Mouse (Mus musculus) kidney, adult 18-20 months (tissue): ENCODE results near the gene Nrros.

ENCODE experiments used
- DNase-seq: peaks from one replicate; pipeline ENCODE4 v3.0.0; 2021

The Nrros gene

DNA sequence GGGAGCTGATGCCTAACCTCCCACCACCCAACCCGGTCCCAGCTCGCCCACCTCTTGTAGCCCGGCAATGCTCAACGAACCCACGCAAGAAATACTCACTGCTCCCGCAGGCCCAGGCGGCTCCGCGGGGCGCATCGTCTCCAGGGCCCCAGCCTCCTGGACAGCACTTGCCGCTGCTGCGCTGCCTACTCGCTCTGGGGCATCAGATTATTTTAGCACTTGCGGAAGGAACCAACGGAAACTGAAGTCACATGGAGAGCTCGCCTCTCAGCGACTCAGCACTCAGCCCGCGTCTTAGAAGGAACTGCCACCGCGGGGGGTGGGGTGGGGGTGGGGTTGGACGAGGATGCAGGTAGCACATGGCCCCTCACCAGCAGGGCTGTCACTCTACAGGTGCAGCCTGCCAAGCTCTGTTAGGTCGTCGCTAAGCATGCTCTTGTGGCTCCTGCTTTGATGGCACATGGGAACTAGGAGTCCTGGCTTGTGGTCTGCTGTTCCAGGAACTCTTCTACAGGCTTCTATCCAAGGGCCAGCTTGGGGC is at the start of gene Nrros:
Nrros (minus strand) TSS at position 314 of the 541 bp plus-strand sequence.
- peak; percentile 49 for DNase-seq

DNA sequence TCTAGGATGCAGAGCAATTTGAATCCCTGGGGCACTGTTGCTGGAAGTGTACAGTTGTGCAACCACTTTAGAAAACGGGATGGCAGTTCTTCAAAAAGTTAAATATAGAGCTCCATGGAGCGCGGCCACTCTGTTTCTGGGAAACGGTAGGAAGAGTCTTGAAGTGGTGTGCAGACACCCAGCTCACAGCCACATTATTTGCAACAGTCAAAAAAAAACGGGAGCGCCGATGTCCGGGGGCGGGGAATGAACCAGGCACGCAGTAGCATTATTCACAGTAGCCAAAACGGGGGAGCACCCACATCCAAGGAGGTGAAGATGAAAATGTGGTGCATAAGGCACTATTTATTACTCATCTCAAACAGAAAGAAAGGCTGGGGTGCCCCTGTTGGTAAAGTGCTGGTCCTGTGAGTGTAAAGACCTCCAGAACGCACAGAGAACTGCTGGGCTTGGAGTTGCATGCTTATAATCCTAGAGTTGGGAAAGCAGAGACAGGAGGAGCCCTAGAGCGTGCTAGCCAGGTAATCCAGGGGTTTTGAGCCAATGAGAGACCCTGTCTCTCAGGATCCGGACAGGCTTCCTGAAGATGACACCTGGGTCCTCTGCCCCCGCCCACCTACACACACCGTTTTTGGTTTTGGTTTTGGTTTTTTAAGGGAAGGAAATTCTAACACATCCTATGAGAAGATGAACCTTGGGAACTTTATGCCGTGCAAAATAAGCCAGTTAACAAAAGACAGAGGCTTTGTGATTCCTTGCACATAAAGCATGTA is 49.6 kb upstream of the Nrros start:
- no peak for DNase-seq

DNA sequence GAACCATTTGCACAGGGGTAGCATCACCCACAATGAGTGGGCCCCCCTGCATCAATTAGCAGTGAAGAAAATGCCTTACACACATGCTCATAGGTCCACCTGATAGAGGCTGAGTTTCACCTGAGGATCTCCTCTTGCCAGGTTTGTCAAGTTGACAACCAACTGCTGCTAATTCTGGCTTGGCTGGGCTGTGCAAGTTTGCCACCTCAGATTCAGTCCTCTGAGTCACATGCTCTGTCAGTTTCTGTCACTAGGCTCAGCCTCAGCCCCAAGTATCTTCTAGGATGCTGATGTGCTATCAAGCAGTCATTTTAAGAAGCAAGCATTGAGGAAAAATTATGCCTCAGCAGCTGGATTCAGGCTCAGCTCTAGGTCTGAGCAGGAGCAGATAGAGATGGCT is 48.8 kb upstream of the Nrros start:
- no peak for DNase-seq

DNA sequence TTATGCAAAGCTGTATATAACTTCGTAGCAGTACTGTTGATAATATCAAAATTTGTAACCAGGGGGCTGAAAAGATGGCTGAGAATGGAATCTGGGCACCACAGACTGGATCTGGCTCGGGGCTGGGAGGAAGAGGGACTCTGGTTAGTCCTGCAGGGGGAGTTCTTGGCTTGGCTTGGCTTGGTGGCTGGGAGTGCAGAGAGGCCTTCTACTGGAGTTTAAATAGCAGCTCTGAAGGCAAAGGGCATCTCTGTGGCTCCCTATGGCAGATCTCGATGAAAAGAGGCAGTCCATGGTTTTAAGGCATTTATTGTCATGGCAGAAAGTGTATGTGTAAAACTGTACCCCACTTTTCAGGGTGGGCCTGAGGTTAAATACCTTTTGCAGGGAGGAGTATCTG is 39.5 kb upstream of the Nrros start:
- no peak for DNase-seq

DNA sequence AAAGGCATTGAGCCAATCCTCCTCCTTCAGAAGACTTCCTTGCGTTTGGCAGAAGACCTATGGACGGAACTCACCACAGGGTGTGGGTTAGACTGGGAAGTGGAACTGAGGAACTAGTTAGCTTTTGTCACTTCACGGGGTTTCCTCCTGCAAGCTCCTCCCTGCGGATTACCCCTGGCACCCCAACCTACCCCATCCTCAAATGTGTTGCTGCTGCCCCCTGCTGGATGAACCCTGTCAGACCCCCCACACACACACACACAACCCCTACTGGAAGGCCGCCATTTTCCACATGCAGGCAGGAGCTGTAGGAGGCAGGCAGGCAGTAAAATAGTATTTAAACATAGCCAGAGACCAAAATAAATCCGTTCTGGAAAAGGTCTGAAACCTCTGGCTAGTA is 37.3 kb upstream of the Nrros start:
- peak; percentile 68 for DNase-seq

DNA sequence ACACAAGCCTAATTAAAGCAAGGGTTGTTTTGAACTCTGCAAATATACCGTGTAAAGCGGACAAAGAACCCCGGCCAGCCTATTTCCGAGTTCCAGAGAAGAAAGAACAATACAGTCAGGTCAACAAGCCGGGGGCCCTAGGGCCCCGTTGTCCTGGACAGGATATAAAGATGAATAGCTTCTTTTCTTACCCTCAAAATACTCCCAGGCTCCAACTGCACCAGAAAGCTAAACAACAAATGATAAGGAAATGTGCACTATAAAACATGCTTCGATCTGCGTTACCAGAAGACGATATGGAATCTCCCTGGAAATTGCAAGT is 35.6 kb upstream of the Nrros start:
- no peak for DNase-seq

DNA sequence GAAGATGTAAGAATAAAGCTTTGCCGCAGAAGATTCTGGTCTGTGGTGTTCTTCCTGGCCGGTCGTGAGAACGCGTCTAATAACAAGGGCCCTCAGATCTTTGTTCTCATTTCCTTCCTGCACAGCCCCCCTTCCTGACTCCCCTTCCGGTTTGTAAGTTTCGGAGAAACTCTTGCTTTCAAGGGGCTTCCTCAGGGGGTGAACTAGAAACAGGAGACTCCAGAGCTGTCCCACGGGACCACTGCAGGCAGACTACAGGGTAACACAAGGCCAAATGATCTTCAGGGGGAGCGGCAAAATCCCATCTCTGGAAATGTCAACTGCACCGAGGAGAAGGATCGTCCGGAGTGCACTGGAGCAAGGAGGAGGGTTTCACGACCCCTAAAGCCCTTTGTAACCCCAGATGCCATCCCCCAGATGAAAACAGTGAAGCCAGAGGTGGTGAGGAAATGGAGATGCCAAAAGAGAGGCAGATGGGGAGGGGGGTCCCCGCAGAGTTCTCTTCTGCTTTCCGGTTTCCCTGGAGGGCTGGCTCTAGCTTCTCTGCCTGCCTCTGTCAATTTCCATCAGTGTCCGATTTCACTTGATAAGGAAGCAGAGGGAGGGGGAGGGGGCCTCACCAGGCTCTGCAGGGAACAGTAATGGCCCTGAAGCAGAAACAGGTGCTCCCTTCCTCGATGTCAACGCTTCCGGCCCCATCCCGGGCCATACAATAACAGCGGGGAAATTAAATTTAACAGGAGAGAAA is 35.0 kb upstream of the Nrros start:
- DNase-seq = peak; percentile 48

DNA sequence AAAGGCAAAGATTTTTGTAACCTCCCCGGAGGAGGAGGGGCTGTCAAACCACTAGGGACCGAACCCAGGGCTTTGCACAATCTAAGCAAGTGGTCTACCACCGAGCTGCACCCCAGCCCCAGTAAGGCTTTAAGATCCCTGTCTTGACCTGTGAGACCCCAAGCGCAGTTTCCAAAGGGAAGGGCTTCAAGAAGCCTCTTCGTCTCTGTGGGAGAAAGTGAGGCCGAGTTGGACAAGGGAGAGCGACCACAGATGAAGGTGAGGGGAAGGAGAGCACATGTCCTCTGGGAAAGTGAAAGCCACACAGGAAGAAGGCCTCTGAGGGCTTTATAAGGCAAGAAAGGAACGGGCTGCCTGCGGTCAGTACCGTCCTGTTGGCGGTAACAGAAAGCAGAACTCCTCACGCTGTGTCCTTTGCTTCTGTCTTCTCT is 24.6 kb upstream of the Nrros start:
- no peak for DNase-seq

DNA sequence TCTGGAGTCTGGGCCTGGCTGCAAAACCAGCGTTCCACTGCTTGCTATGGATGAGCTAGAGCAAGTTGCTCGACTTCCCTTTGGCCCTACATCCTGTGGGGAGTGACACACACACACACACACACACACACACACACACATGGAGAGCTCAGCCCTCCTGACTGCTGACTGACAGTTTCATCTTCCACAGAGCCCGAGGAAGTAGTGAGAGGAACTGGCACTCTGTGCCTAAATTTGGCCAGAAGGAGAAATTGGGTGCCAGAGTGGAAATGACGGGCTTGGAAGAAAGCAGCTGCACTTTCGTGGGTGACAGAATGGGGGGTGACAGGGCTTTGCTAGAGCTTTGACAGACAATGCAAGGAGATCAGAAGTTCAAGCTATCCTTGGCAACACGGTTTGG is 23.7 kb upstream of the Nrros start:
- no peak for DNase-seq

DNA sequence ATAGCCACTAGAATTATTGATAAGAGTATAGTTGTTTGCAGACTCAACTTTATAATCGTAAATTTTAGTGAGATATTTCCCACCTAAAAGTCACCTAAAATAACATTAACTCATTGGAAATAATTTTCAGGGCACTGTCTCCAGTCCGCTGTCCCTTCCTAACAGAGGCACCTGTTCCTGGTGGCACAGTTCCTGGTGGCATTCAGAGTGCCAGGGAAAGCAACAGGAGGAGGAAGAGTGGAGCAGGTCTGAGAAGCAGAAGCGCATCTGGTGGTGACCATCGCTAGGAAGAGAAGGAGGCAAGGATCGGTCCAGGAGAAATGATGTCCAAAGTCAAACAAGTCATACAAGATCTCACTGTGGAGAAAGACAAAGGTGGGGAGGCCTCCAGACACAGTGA is 20.7 kb upstream of the Nrros start:
- DNase-seq = no peak

DNA sequence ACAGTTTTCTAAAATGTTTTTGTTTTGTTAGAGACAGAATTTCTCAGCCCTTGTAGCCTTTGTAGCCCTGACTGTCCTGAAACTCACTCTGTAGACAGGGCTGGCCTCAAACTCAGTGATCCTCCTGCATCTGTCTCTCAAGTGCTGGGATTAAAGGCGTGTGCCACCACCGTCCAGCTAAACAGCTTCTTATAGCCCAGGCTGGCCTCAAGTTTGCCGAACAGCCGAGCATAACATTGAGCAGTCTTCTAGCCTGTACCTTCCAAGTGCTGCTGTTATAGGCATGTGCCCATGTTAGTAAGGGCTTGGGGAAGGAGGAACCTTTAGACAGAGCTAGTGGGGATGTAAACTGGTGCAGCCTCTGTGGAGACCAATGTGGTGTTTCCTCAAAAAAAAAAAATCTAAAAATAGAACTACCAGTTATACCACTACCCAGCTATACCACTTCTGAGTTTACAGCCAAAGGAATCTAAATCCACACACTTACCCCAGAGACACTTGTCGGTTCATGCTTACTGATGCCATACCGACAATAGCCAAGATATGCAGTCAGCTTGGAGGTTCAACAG is 14.0 kb upstream of the Nrros start, which contains the start of gene Bex6:
Bex6 (plus strand) TSS at position 491 of the 569 bp plus-strand sequence.
- DNase-seq = no peak

DNA sequence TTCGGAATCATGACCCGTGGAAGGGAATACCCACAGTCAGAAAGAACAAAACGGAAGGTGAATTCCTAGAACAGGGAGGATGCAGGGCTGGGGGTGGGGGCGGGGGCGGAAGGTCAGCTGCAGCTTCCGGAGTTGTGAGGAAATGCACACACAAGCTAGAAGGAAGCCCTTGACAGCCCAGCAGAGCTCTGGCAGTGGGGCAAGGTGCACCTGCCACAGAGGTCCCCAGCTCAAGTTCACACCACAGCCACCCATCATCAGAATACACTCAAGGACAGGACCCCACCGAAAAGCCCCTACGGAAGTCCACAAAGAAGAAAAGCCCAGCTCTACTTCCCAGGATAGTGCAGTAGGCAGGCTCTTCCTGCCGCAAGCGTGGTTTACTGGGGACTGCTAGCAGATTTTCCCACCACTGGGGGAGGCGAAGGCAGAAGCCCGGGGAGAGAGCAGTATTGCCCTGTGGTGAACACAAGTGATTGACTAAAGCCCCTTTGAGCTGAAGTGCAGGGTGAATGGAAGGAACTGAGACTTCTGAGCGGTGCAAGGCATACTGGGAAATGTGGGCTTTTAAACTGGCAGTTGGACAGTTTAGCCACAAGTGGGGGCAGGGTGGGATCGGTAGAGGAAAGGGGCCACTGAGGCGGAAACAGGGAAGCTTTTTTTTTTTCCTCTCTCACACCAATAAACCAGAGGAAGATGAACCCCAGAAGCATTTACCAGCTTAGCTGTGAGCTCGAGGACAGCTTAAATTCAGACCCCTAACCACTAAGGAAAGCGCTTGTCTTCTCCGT is 11.7 kb upstream of the Nrros start:
- DNase-seq = no peak

DNA sequence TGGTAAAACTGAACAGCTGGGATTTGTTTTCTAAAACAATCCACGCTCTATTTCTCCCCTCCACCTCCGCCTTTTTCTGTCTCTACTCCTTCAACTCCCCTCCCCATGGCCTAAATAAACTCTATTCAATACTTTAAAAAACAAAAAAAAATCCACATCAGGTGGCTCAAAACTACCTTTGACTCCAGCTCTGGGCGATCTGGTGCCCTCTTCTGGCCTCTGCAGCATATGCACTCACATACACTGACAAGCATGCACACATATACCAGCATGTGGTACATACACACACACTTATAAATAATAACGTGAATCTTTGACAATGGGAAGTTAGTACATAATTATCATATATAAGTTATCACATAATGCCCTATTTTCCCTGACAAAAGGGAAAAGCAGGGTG is 9.6 kb upstream of the Nrros start:
- no peak for DNase-seq

DNA sequence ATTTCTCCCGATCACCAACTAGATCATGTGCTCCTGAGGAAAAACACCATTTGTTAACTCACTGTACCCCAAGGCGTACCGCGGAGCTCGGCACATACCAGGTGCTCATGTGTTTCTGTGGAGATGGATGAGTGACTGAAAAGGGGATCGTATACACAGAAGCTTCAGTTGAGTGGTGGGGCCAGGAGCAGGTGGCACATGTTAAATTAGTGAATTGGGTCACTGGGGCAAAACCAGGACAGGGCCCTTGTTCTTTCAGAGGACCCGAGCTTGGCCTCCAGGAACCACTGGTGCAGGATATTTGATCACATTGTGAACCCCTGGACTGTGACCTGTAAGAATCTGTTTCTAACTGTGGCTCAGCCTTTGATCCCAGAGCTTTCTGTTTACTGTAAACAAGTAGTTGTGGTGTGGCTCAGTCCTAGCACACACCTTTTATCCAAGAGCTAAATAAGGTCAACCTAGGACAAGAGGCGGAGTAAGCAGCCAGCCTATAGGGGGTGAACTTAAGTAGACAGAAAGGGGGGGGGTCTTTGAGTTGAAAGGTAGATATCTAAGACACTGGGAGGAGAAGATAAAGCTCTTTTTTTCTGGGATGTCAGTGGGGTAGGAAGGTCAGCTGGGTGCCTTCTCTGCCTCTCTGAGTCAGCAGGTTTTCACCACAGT is 9.1 kb upstream of the Nrros start:
- DNase-seq = no peak

DNA sequence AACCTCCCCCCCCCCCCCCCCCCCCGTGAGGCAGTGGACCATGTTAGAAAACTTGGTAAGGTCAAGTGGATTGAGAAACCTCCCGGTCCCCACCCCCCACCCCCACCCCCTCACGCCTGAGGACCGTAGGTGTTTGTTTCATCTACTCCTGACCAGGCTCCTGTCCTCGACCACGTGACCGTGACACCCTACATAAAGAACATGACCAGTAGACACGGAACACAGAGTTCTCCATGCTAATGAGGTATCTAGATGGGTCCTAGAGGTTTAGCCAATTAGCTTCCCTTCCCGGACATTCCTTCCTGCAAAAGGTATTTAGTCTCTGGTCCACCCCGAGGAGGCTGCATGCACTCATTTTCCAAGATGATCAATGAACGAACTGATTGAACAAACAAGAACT is 8.0 kb upstream of the Nrros start:
- peak; percentile 47 for DNase-seq

DNA sequence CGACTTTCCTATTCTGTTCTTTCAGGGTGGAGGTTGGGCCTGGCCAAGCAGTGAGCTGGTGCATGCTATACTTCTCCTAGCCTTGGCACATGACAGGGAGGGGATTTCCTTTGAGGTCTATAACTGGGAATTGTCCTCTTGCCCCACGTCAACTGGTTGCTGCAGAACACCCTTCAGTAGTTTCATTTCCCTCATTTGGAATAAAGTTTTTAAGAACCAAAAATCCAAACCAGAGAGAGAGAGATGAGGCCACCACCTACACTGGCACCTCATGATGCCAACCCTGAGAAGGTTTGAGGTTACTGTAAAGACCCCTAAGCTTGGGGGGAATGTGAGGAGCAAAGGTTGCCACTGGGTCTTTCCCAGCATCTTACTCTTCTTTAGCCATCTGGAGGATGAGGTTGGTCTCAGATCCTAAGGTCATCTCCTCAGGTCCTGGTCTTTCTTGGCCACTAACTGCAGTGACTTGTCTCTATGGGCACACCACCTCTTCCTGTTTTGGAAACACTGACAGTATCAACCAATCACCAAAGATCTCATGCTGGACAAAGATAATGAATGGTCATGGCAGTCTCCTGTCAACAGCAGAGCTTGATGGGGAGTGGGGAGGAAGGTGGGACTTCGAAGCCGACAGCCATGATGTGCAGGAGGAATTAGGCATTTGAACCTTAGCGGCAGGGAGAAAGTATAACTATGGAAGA is 5.8 kb upstream of the Nrros start:
- DNase-seq = no peak

DNA sequence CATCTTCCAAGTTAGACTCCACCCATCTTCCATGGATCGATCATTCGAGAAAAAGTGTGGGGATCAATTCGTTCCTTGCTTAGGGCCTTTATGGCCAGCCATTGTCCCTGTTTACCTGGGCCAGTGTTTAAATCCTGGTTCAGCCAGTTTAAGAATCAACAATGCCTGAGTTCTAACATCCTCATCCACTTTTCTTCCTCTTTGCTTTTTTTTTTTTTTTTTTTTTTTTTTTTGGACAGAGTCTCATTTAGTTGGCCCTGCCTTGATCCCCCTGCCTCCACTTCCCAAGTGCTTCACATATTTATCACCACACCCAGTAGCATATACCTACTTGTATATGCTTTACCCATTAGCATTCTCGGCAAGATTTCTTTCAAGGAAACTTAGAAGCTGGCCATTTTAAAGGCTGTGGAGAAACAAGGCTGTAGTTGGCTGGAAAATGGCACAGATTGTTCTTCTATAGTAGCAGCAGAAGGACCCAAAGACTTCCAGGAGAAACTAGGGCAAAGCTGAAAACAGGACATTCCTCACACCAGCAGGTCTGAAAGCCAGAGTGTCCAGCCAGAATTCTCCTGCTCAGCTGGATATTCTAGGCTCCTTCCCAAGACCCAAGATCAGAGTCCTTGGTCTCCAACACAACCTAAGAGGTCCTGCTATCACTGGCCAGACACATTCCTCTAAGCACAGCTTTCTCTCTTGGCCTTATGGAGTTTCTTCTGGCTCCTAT is 2.6 kb upstream of the Nrros start:
- no peak for DNase-seq

DNA sequence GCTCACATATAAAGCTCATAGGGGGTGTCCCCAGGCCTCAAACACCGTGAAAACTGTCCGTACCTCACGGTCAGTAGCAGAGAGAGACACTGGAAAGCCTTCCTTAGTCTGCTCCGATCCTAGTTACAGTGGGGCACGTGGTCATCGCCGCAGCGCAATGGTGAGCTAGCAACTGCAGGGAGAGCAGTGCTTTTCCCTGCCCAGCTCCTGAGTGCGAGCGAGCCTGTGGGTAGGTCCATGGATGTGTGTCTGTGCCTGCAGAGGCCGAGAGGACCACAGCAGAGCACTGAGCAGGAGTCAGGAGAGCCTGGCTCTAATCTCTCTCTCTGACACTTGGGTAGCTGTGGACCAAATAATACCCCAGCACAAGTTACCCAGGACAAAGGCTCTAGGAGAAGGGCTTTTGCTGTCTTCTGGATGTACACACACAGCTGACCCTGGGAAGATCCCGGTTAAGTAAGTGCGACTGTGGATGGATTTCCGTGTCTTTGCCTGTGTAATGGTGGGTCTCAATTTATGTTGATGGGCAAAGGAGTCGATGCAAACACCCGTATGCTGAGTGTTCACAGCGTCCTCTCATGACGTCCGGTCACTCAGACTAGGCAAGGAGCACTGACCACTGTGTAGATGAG is 882 bp downstream of the Nrros start:
- peak; percentile 21 for DNase-seq

DNA sequence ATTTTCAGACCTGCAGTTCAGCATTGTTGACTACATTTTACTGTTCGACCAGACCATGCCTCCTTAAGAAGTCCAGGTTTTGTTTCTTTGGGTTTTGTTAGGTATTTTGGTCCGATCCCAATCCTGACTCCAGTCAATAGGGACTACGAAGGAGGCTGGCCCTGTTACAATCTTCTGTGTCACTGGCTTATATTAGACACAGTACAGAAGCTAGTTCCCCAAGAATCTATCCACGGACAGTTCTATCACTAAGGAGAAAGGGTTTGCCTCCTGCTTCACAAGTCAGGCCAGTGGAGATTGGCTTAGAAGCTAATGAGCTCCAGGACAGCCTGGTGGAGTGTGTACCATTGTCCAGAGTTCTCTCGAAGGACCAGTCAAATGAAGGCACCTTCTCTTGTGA is 1.5 kb downstream of the Nrros start:
- no peak for DNase-seq

DNA sequence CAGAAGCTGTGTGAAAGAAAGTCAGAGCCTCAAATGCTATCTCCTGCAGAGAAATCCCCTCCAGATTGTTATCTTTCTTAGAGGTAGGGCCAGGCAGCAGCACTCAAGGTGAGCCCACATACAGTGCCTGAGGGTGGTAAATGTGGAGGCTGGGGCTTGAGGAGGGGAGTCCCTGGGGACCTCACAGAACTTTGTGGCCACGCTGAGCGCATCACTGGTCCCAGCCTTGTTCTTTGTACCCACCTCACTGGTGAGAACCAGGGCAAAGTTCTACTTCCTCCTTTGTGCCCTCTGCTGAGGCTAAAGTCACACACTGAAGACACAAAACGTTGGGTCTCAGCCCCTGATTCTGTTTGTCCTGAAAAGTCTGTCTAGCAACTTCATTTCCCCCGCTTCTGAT is 2.0 kb downstream of the Nrros start:
- peak; percentile 18 for DNase-seq
